Mouse (Mus musculus): ENCODE measurements around the gene Gabrg1. TPM values are rescaled to one million over a fixed set of nuclear protein-coding genes. Genes with fewer than 3 reads are reported as not detected.

Gabrg1 gene
- 0.13 and 0.15 TPM in 2 replicates for polyA plus RNA-seq (2016; fragmentation: Nextera tagmentation; extraction: Ambion mirVana)

DNA sequence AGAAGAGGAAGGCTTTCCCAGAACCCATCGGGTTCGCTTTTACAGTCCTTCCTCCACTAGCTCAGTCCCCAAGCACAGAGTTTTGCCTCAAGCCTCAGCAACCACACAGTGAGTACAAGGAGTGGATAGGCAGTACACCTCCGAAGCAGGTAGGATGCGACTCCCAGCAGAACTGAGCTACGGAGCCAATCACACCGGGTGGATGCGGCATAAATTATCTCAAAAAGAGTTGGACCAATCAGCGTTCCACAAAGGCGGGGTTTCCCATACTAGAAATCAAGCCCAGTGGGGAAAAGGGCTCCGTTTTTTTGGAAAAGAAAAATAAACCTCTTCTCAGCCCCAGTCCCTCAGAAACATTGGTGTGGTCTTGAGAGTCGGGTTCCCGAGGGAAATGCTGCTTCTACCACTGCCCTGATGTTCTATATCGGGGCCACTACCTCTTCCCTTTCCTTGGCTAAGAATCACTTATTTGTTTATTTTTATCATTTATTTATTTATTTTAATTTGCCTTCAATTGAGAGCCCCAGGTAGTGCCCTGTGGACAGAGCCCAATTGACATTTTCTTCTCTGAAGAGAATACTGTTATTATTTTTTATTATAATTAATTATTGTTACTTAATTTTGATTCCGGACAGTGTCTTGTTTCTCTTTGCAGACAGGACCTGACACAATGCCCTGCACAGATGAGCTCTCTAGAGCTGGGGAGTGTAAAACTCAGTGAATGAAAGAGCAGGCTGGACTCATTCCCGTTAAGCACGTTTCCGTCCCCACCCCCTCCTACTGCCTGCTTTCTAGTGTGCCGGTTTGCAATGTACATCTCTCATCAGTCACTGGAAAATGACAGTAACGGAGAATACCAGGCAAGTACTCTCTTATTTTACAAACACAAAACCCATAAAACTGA is at the start of gene Gabrg1:
Gene Gabrg1, minus strand, starts transcription at position 426 of the 904 bp plus-strand sequence.
- no peaks in the 10 kb centered on the region for H3K9me3 ChIP-seq
- WGBS = 2% methylated on average over 19 of the region's 19 CpGs
- peak within 1 kb of the TSS; percentile 29 for H3K4me3 ChIP-seq
- H3K4me2 ChIP-seq (replicated peaks) = peak within 1 kb of the TSS; percentile 58
- H3K36me3 ChIP-seq = no peaks in the 10 kb centered on the region
- no peaks in the 10 kb centered on the region for H3K4me1 ChIP-seq
- H3K27ac ChIP-seq = no peak within 1 kb of the TSS
- H3K27me3 ChIP-seq = no peaks in the 10 kb centered on the region
- no peak within 1 kb of the TSS for H3K9ac ChIP-seq
- peak; percentile 83 for ATAC-seq (ENCODE audit: insufficient number of reproducible peaks, insufficient read depth, low FRiP score, low TSS enrichment)

GRCm38 (mm10) chr5:70884026-70884425 is 41.6 kb upstream of the Gabrg1 start:
- ATAC-seq (ENCODE audit: insufficient number of reproducible peaks, insufficient read depth, low FRiP score, low TSS enrichment) = no peak
- H3K4me2 ChIP-seq (replicated peaks) = no peak overlapping the region
- H3K4me1 ChIP-seq = no peaks in the 10 kb centered on the region
- no peaks in the 10 kb centered on the region for H3K36me3 ChIP-seq
- no peak overlapping the region for H3K4me3 ChIP-seq
- no peak overlapping the region for H3K9ac ChIP-seq
- no peaks in the 10 kb centered on the region for H3K9me3 ChIP-seq
- 76% methylated on average over 3 of the region's 3 CpGs for WGBS
- no peak overlapping the region for H3K27ac ChIP-seq
- no peaks in the 10 kb centered on the region for H3K27me3 ChIP-seq

GRCm38 (mm10) chr5:70870081-70870480 is 27.7 kb upstream of the Gabrg1 start:
- H3K9ac ChIP-seq = no peak overlapping the region
- 51% methylated on average over 1 of the region's 1 CpGs for WGBS
- no peaks in the 10 kb centered on the region for H3K4me1 ChIP-seq
- no peak overlapping the region for H3K4me3 ChIP-seq
- no peaks in the 10 kb centered on the region for H3K36me3 ChIP-seq
- H3K9me3 ChIP-seq = no peaks in the 10 kb centered on the region
- H3K27ac ChIP-seq = no peak overlapping the region
- no peaks in the 10 kb centered on the region for H3K27me3 ChIP-seq
- ATAC-seq (ENCODE audit: insufficient number of reproducible peaks, insufficient read depth, low FRiP score, low TSS enrichment) = no peak
- no peak overlapping the region for H3K4me2 ChIP-seq (replicated peaks)

GRCm38 (mm10) chr5:70843096-70843734 is 798 bp upstream of the Gabrg1 start:
- peak; percentile 95 for ATAC-seq (ENCODE audit: insufficient number of reproducible peaks, insufficient read depth, low FRiP score, low TSS enrichment)
- Histone ChIP-seq H3K36me3 (no peaks in the 10 kb centered on the region), H3K4me1 (no peaks in the 10 kb centered on the region), H3K27ac (no peak overlapping the region), H3K9ac (no peak overlapping the region), H3K4me2 (replicated peaks) (peak overlapping the region; percentile 58), H3K27me3 (no peaks in the 10 kb centered on the region), H3K4me3 (peak overlapping the region; percentile 29), H3K9me3 (no peaks in the 10 kb centered on the region)
- 12% methylated on average over 11 of the region's 11 CpGs for WGBS

- no peak overlapping the region for H3K27ac ChIP-seq
- H3K4me1 ChIP-seq = no peaks in the 10 kb centered on the region
These were observed 23.7 kb downstream of the Gabrg1 start for GRCm38 (mm10) chr5:70818681-70819080.

DNA sequence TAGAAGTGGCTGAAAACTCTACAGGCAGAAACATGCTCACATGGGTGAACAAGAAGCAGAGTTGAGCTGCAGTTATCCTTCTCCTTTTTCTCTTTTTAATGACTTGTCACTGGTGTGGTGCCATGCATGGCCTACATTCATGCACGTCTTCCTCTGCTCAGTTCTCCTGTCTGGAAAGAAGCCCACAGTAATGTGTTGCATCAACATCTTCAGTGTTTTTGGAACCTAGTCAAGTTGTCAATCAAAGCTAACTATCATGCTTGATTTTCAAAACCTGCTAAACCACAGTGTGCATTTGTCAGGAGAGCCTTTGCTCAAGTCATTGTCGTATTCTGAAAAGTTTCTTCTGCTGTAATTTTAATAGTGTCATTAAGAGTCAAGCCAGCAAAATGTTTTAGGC is 106.3 kb downstream of the Gabrg1 start:
- WGBS = 86% methylated on average over 2 of the region's 2 CpGs
- H3K27me3 ChIP-seq = no peaks in the 10 kb centered on the region
- no peak overlapping the region for H3K4me2 ChIP-seq (replicated peaks)
- H3K4me3 ChIP-seq = no peak overlapping the region
- ATAC-seq (ENCODE audit: insufficient number of reproducible peaks, insufficient read depth, low FRiP score, low TSS enrichment) = no peak
- H3K9me3 ChIP-seq = no peaks in the 10 kb centered on the region
- H3K9ac ChIP-seq = no peak overlapping the region
- no peaks in the 10 kb centered on the region for H3K4me1 ChIP-seq
- no peaks in the 10 kb centered on the region for H3K36me3 ChIP-seq
- H3K27ac ChIP-seq = no peak overlapping the region

More at GRCm38 (mm10) chr5:70818681-70819080, 23.7 kb downstream of the Gabrg1 start:
- no peaks in the 10 kb centered on the region for H3K9me3 ChIP-seq
- no peaks in the 10 kb centered on the region for H3K36me3 ChIP-seq
- 78% methylated on average over 2 of the region's 2 CpGs for WGBS
- H3K4me2 ChIP-seq (replicated peaks) = no peak overlapping the region
- no peak for ATAC-seq (ENCODE audit: insufficient number of reproducible peaks, insufficient read depth, low FRiP score, low TSS enrichment)
- no peak overlapping the region for H3K9ac ChIP-seq
- no peak overlapping the region for H3K4me3 ChIP-seq
- H3K27me3 ChIP-seq = no peaks in the 10 kb centered on the region

- no peak overlapping the region for H3K9ac ChIP-seq
- no peaks in the 10 kb centered on the region for H3K36me3 ChIP-seq
- no peak for ATAC-seq (ENCODE audit: insufficient number of reproducible peaks, insufficient read depth, low FRiP score, low TSS enrichment)
- H3K4me1 ChIP-seq = no peaks in the 10 kb centered on the region
- no peaks in the 10 kb centered on the region for H3K27me3 ChIP-seq
- H3K4me3 ChIP-seq = no peak overlapping the region
- H3K4me2 ChIP-seq (replicated peaks) = no peak overlapping the region
- H3K27ac ChIP-seq = no peak overlapping the region
- H3K9me3 ChIP-seq = no peaks in the 10 kb centered on the region
These were observed 138.1 kb downstream of the Gabrg1 start for GRCm38 (mm10) chr5:70704361-70704760.
